Mouse (Mus musculus) embryo, embryonic 10 days (tissue): ENCODE results near the gene Ndufaf2.

Experiments
- DNase-seq: peaks from one replicate; pipeline ENCODE4 v3.0.0-alpha.2; 2015; ENCODE audit warnings: low spot score

Ndufaf2 gene

GRCm38 (mm10) chr13:108158465-108159240, at the start of gene Ndufaf2, which contains the start of gene Ercc8:
Gene Ndufaf2 (minus strand): TSS chr13:108158623.
Gene Ercc8 (plus strand): TSS chr13:108158731.
- DNase-seq, result peak; percentile 96

- no peak for DNase-seq
These were observed 49.7 kb upstream of the Ndufaf2 start for GRCm38 (mm10) chr13:108208090-108208489.

GRCm38 (mm10) chr13:108207447-108207846, 49.0 kb upstream of the Ndufaf2 start:
- DNase-seq, result no peak

GRCm38 (mm10) chr13:108204857-108205256, 46.4 kb upstream of the Ndufaf2 start:
- no peak for DNase-seq

- no peak for DNase-seq
These were observed 37.1 kb upstream of the Ndufaf2 start for GRCm38 (mm10) chr13:108195474-108195873.

GRCm38 (mm10) chr13:108191074-108191720, 32.8 kb upstream of the Ndufaf2 start:
- DNase-seq, result peak; percentile 75

GRCm38 (mm10) chr13:108187994-108188393, 29.6 kb upstream of the Ndufaf2 start:
- DNase-seq, result no peak

GRCm38 (mm10) chr13:108185530-108185929, 27.1 kb upstream of the Ndufaf2 start:
- no peak for DNase-seq

- no peak for DNase-seq
These were observed 26.4 kb upstream of the Ndufaf2 start for GRCm38 (mm10) chr13:108184743-108185255.

GRCm38 (mm10) chr13:108180821-108181220, 22.4 kb upstream of the Ndufaf2 start:
- no peak for DNase-seq

- DNase-seq, result no peak
These were observed 21.2 kb upstream of the Ndufaf2 start for GRCm38 (mm10) chr13:108179618-108180017.

- DNase-seq, result no peak
These were observed 12.1 kb upstream of the Ndufaf2 start for GRCm38 (mm10) chr13:108170511-108170910.

- no peak for DNase-seq
These were observed 11.6 kb upstream of the Ndufaf2 start for GRCm38 (mm10) chr13:108170002-108170401.

- DNase-seq, result no peak
These were observed 6.2 kb upstream of the Ndufaf2 start for GRCm38 (mm10) chr13:108164621-108165020.

GRCm38 (mm10) chr13:108163912-108164311, 5.5 kb upstream of the Ndufaf2 start:
- no peak for DNase-seq

GRCm38 (mm10) chr13:108159963-108160362, 1.5 kb upstream of the Ndufaf2 start:
- no peak for DNase-seq

- DNase-seq, result no peak
These were observed 785 bp upstream of the Ndufaf2 start for GRCm38 (mm10) chr13:108159241-108159575.

- DNase-seq, result peak; percentile 48
These were observed 525 bp downstream of the Ndufaf2 start for GRCm38 (mm10) chr13:108157732-108158464.

GRCm38 (mm10) chr13:108157156-108157555, 1.3 kb downstream of the Ndufaf2 start:
- no peak for DNase-seq

- DNase-seq, result peak; percentile 83
These were observed 5.6 kb downstream of the Ndufaf2 start for GRCm38 (mm10) chr13:108152650-108153372.

- DNase-seq, result peak; percentile 44
These were observed 6.6 kb downstream of the Ndufaf2 start for GRCm38 (mm10) chr13:108151782-108152181.

- no peak for DNase-seq
These were observed 14.3 kb downstream of the Ndufaf2 start for GRCm38 (mm10) chr13:108144086-108144485.
